Mouse (Mus musculus) leukemia stem cell, adult 10-12 weeks (primary cell): Measurements from ENCODE around the gene Mael. TPM values are rescaled to one million over a fixed set of nuclear protein-coding genes. Genes with fewer than 3 reads are reported as not detected.

Experiments used
- polyA plus RNA-seq: library from polyadenylated mRNA; stranded (reverse); fragments of >175 nt; gene quantifications from 2 replicates; pipeline ENCODE4 v1.2.3, GENCODE M21; 2012; ENCODE audit warnings: low replicate concordance

Gene Mael
- not detected in 2 replicates for polyA plus RNA-seq

DNA sequence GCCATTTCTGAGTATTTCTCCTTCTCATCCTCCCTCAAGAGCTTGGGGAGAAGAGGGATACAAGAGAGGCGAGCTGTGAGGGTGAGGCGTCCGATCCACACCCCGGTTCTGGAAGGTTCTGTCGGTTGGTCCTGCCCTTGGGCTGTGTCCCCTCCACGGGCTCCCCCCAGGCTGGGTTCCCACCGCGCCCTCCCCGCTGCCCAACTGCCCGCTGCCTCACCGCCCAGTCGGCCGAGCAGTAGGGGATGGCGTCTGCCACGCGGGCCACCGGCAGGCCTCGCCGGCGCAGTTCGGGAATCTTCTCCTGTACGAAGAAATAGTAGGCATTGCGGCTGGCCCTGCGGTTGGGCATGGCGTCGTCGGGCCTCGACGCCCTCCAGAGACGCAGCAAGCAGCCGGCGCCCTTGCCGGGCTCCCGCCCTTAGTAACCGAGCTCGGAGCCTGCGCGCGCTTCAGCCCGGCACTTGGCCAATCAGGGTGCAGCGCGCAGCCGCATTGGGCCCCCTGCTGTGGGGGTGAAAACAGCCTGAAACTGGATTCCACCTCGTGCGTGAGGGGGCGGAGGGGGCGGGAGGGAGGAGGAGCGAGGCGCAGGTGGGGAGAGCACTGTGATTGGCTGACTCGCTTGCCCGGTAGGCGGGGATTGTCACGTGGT, at the start of gene Mael:
Mael (minus strand) TSS at position 433 of the 655 bp plus-strand sequence.

DNA sequence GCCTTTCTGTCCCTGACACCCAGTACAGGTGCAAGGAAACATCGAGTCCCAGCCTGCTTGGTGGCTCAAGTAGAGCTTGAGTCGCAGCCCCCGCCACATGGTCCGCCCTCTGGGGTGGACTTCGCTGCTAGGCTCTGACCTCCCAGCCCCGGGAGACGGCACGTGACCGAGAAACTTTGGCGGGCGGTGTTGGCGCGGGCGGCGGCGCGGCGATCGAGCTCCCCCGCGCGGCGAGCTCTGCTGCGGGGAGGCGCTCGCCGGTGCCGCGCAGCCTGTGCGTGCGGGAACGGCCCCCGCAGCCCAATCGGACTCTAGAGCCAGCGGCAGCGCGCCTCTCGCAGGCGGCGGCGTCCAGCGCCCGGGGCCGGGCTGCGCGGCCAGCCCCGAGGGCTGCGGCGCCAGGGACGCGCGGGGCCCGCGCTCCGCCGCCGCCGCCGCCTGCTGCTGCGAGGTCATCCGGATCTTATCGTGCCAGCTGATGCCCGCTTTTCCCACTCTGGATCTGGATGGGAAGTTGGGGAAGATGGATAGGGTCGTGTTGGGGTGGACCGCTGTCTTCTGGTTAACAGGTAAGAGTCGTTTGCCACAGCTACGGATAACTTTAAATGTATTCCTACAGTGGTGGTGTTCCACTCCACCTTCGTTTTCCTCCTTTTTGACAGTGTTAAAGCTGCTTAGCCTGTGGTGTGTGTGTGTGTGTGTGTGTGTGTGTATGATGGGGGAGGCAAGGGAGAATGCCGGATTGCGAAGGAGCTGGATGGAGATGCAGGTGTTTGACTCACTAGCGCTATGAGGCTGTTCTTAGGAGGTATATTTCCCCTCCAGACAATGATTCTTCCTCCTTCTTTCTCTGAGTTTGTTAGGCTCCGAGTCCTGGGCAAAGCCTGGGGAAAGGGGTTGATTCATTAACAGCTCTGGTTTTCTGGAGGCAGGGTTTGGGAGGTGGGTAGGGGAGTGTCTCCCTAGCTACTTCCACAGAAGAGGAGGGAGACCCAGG, 15.6 kb upstream of the Mael start, which contains the start of gene Ildr2:
Ildr2 (plus strand) TSS at position 242 of the 997 bp plus-strand sequence.

Other genes with a start within 250 kb of the Mael start
- 27.8 and 31.2 TPM in 2 replicates for gene Pou2f1, start 236.1 kb downstream of the Mael start, polyA plus RNA-seq
- not detected in 2 replicates for gene Dusp27, start 110.8 kb downstream of the Mael start, polyA plus RNA-seq
- not detected in 2 replicates for gene Gpa33, start 108.5 kb downstream of the Mael start, polyA plus RNA-seq
- gene Ildr2, start 15.4 kb upstream of the Mael start, polyA plus RNA-seq: not detected in 2 replicates
- gene Tada1, start 140.3 kb upstream of the Mael start, polyA plus RNA-seq: 9.5 and 9.6 TPM in 2 replicates
- gene Pogk, start 171.1 kb upstream of the Mael start, polyA plus RNA-seq: 0.25 and 0.54 TPM in 2 replicates